Mouse (Mus musculus) thymus, postnatal 25 days (tissue): ENCODE results near the gene Dusp1.

Source experiments
- DNase-seq: peaks from one replicate; pipeline ENCODE4 v3.0.0; 2022

The Dusp1 gene

GRCm38 (mm10) chr17:26583606-26584005, 21.7 kb upstream of the Dusp1 start:
- DNase-seq, result no peak

- no peak for DNase-seq
Measured at GRCm38 (mm10) chr17:26583056-26583455, 21.1 kb upstream of the Dusp1 start.

GRCm38 (mm10) chr17:26582297-26582696, 20.4 kb upstream of the Dusp1 start:
- DNase-seq, result no peak

- DNase-seq, result no peak
Measured at GRCm38 (mm10) chr17:26580873-26581401, 19.0 kb upstream of the Dusp1 start.

GRCm38 (mm10) chr17:26579396-26579795, 17.5 kb upstream of the Dusp1 start:
- DNase-seq, result no peak

- DNase-seq, result no peak
Measured at GRCm38 (mm10) chr17:26578771-26579170, 16.8 kb upstream of the Dusp1 start.

- DNase-seq, result no peak
Measured at GRCm38 (mm10) chr17:26578162-26578561, 16.2 kb upstream of the Dusp1 start.

GRCm38 (mm10) chr17:26577309-26577708, 15.4 kb upstream of the Dusp1 start:
- DNase-seq, result no peak

- no peak for DNase-seq
Measured at GRCm38 (mm10) chr17:26576833-26577232, 14.9 kb upstream of the Dusp1 start.

- no peak for DNase-seq
Measured at GRCm38 (mm10) chr17:26575786-26576690, 14.1 kb upstream of the Dusp1 start.

GRCm38 (mm10) chr17:26574701-26575100, 12.8 kb upstream of the Dusp1 start:
- no peak for DNase-seq

- no peak for DNase-seq
Measured at GRCm38 (mm10) chr17:26574118-26574517, 12.2 kb upstream of the Dusp1 start.

GRCm38 (mm10) chr17:26572265-26572664, 10.3 kb upstream of the Dusp1 start:
- peak; percentile 45 for DNase-seq

- no peak for DNase-seq
Measured at GRCm38 (mm10) chr17:26571377-26571776, 9.4 kb upstream of the Dusp1 start.

- no peak for DNase-seq
Measured at GRCm38 (mm10) chr17:26570651-26571118, 8.8 kb upstream of the Dusp1 start.

- DNase-seq, result no peak
Measured at GRCm38 (mm10) chr17:26569594-26570350, 7.8 kb upstream of the Dusp1 start.

- DNase-seq, result no peak
Measured at GRCm38 (mm10) chr17:26567818-26568173, 5.9 kb upstream of the Dusp1 start.

GRCm38 (mm10) chr17:26567142-26567817, 5.4 kb upstream of the Dusp1 start:
- DNase-seq, result no peak

GRCm38 (mm10) chr17:26564439-26564838, 2.5 kb upstream of the Dusp1 start:
- DNase-seq, result no peak

- DNase-seq, result no peak
Measured at GRCm38 (mm10) chr17:26563476-26563875, 1.5 kb upstream of the Dusp1 start.

- no peak for DNase-seq
Measured at GRCm38 (mm10) chr17:26562292-26562691, 364 bp upstream of the Dusp1 start.

GRCm38 (mm10) chr17:26561290-26561640, 663 bp downstream of the Dusp1 start, which contains the start of gene Ergic1:
Gene Ergic1 (plus strand): TSS chr17:26561489.
- DNase-seq, result peak; percentile 88
